Mouse (Mus musculus) adrenal gland, postnatal 25 days (tissue): Measurements from ENCODE around the gene Cyb5r4. TPM values are rescaled to one million over a fixed set of nuclear protein-coding genes. Genes with fewer than 3 reads are reported as not detected.
"Not testable (repeated sequence)": the region's sequence is repeated elsewhere in the genome, so short reads cannot be mapped to it uniquely, and the experiment has no call there.

Experiments
- DNase-seq: peaks from one replicate; pipeline ENCODE4 v3.0.0; 2021; ENCODE audit warnings: mixed read lengths
- long read RNA-seq: library from polyadenylated mRNA; stranded (forward); transcript quantifications from one replicate; pipeline ENCODE4 v2.0.0, GENCODE M21; 2021
- total RNA-seq: library from RNA; stranded (reverse); gene quantifications from 2 replicates; pipeline ENCODE4 v1.2.3, GENCODE M21; 2021

Gene Cyb5r4
- total RNA-seq = 44.0 and 53.1 TPM in 2 replicates
- long read RNA-seq, transcript Cyb5r4-201 (16 exons, 2,644 nt) = major isoform, 147 of 169 reads
- long read RNA-seq, partial matches to known transcripts = 4 of 169 reads
- long read RNA-seq, other reads (novel, unspliced or antisense) = 18 of 169 reads

DNA sequence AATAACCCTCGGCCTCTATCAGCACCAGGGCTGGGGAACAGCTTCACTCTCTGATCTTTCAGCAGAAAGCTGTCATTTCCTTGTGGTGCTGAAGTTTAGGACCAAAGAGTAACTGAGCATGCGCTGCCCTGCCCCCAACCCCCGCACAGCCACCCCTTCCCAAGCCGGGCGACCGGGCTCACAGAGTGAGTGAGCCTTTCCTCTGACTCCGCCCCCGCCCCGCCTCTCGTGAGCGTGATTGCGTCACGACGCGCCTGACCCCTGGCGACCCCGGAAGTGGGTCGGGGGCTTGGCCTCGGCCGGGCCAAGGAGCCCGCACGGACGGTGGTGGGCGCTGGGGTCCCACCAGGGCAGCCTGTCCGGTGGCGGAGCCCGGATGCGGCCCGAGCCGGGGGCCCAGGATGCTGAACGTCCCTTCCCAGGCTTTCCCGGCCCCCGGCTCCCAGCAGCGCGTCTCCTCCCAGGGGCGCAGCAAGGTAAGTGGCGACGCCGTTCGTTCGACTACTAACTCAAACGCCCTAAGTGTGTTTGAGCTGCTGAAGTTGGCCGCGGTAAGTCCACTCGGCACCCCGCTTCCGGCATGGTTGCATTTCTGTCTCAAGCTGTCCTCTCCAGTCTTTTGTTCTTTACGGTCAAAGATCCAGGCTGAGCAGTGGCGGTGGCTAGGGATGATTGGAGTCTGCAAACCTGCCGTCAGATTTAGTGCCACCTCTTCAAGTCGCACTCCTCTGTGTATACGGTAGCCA is at the start of gene Cyb5r4:
Gene Cyb5r4, plus strand, starts transcription at position 237 of the 746 bp plus-strand sequence.
- DNase-seq = peak; percentile 98

DNA sequence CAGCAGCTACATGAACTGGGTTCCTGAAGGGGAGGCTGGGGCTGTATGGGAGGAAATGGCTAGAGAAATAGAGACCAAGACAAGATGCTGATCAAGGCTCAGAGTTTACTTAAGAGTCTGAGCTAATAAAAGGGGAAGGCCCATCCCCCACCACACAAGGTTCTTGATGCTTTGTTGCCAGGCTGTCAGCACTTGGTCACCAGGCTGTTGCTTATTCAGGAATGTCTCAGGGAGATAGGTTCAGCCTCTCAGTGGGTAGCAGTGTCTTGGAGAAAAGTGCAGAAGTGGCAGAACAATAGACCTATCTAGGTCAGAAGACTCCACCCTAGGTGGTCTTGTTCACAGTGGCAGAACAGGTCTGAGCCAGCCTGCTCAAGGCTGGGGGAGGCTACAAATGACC is 49.3 kb upstream of the Cyb5r4 start:
- DNase-seq = not testable (repeated sequence)

DNA sequence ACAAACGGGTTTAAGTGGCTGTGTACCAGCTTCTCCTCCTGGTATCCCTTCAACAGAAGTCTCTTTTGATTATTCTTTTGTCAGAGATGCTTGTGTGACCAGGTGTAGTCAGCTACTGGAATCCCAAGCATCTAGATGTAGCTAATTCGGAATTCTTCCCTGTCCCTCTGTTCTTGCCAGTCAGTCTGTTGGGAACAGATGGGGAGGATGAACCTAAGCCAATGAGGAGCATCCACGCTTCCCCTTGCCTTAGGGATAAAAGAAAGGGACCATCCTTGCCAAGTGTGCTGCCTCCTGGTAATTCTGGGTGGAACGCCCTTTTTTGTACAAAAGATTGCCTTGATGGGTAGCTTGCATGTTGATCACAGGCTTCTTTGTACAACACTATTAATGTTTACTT is 48.3 kb upstream of the Cyb5r4 start:
- no peak for DNase-seq

DNA sequence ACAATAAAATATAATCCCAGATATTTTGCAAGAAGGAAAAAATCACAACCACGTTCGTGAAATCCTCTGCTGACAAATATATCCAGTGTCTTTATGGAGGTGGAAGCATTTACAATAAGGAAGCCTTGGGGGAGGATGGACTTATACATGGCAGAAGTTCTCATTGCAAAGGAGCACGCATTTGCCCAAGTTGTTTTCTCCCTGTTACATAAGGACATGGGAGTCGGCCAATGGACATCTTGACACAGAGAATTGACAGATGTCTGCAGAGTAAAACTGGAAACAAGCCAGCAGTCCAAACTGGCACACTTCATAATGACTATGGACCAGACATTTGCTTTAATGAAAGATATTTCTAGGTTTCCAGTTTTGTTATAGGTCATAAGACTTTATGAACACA is 44.9 kb upstream of the Cyb5r4 start:
- DNase-seq = no peak

DNA sequence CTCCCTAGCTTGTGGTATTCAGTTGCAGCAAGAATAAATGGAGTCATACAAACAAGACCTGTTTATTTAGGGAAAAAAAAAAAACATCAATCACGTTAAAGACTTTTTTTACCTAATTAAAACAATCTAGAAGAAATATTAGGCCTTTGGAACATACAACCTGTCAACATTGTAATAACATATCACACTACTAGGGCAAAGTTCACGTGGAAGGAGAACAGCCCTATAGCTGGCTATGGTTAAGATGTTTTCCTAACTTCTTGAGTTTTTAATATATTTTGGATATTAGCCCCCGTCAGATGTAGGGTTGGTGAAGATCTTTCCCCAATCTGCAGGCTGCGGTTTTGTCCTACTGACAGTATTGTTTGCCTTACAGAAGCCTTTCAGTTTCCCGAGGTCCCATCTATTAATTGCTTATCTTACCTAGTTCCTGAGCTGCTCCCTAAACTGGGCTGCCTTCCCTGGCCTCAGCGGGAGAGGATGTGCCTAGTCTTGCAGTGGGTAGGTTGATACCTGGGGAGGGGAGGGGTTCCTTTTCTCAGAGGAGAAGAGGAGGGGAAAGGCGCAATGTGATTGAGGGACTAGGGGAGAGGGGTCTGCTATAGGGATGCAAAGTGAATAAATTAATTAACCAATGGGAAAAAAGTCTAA is 43.4 kb upstream of the Cyb5r4 start:
- DNase-seq = no peak

DNA sequence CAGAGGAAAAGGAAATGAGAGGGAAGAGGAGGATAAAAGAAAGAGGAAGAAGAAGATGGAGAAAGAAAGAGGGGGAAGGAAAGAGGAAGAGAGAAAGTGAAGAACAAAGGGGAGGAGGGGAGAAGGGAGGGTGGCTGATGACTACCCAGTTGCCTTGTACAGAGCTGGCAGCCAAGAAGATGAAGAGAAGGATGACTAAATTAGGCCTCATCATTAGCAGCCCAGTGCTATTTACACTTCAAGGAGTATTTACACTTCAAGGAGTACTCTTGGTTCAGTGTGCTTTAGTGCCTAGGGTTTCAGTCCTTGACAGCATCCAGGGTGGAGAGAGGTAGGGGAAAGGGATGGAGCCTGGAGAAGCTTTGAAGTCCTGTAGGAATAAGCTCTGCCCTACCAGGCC is 41.8 kb upstream of the Cyb5r4 start:
- DNase-seq = no peak

DNA sequence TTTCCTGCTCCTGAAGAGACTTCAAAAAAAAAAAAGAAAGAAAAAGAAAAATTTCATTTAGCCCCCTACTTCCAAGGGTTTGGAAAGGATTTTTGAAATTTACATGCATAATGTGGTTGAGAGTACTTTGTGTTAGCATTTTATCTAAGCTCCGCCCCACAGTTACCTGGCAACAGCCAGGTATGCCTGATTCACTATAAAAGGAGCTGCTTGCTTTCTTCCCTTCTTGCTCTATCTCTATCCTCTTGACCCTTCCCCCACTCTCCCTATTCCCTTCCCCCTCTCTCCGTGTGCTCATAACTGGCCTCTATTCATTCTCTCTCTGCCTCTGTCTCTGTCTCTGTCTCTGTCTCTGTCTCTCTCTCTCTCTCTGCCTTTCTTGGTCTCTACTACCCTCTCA is 40.9 kb upstream of the Cyb5r4 start:
- no peak for DNase-seq

DNA sequence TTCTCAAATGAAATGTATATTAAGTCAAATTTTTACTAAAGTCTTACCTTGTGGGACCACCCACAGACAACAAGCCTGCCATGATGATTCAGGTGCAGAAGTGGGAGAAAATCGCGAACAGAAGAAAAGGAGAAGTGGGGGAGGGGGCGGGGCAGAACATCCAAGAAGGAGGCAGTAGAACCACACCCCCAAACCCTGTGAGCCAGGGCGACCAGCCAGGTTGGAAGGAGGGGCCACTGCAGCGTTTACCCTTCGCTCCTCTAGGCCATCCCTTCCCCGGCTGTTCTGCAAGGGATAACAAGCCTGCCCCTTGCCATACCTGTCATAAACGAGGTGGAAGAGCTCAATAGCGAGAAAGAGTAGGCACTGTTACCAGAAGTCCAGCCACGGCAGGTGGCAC is 40.3 kb upstream of the Cyb5r4 start:
- DNase-seq = no peak

DNA sequence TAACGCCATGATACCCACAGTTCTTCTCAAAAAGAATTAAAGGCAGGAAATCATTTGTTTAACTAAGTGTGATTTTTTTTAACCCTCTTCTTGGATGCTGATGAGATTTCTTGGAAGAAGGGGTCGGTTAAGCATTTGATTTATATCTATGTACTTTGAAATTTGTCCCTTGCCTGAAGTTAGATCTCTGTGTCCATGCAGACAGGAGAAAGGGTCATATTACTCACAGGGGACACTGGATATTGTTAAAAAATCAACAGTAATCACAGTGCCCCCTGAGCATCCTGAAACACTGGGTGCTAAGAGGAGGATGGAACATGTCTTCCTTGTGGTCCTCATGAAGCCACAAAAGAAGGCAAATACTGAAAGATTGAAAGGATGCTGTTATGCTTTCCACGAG is 37.2 kb upstream of the Cyb5r4 start:
- no peak for DNase-seq

DNA sequence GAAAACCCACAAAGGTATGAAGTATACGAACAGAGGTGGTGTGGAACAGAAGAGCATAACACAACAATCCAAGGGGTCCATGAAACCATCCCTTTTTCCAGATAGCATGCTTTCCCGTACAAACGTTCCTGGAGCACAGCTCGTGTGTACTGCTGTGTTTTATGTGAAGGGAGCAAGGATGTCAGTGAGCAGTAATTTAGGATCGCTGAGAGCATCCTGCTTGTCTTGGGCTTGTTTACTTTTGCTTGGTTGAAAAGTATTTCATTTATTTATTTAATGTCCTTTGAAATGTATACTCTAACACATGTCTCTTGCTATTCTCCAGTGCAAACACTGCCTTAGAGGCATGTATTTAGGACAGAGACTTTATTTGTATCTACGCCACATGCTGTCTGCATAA is 36.7 kb upstream of the Cyb5r4 start:
- no peak for DNase-seq

DNA sequence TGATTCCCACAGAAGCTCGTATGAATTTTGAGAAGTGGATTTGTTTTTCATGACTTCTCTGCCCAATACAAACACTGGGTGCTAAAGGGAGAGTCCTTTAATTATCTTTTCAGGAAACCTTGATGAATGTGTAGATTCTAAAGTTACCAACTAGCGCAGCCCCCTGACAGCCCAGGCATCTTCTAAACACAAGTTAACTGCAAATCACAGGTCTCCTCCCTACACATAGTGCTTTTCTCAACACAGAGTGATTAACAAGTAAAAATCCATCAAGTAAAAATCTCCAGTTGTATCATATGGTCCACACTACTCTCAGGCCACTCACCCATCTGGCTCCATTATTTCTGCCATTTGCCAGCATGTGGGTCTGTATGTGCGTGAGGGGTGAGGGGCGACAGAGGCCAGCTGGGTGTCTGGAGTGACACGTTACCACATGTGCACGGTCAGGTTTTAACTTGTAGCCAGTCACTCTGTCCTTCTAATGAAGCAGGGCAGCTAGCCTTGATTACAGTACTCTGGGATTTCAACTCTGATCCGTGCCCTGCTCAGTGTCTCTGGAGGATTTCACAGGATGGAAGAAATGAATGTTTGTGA is 35.0 kb upstream of the Cyb5r4 start:
- no peak for DNase-seq

DNA sequence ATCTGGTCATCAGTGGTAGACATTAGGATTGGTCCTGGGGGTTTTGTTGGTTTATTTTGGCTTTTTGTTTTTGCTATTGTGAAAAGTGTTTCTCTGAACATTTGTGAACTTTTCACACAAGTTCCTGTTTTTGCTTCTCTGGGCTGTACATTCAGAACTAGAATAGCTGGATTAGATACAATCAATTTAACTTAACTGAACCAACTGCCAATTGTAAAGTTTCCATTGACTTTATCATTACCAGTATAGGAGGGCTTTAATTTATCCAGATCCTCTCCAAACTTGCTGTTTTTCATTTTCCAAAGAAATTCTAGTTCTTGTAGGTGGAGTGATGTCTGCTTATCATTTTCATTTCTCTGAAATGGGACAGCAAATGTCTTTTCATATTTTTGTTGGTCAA is 32.0 kb upstream of the Cyb5r4 start:
- no peak for DNase-seq

DNA sequence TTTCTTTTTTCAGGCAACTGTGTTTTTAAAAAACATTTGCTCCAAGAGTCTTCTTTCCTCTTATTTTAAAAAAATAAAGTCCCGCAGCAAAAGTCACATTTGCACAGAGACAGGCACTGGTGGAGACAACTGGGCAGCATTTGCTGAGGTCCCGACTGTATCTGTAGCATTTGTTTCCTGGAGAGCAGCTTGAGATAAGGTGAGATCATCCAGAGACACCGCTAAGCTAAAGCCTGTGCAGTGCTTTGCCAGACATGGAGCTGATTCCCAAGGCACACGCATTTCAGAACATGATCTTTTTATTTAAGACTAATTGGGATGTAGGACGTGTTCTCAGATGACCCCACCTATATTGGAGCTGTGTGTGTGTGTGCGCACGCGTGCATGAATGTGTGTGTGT is 30.1 kb upstream of the Cyb5r4 start:
- DNase-seq = no peak

DNA sequence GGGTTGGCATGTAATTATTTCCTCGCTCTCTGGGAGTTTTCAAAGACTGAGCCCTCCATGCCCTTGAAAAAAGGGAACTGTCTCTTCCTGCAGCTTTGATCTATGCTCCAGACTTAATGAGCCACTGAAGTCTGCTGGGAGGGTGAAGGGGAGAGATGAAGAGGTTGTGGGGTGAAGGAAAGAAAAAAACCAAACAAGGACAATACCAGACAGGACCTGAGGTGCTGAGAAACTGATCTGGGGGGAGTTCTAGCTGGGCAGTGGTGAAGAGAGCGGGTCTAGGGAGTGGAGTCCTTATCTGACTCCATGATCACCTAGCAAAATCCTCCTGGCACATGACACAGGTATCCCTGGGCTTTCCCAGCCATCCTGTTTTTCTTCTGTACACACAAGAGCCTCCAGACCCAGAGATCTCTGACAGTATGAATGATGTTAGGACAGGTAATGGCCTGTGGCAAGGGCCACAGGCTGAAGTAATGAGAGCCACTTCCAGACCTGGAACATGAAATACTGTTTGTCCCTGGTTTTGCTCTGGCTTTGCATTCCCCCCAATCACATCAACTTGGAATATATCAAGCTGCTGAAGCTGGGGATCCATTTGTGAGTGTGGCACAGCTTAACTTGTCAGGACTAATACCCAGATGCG is 24.6 kb upstream of the Cyb5r4 start:
- no peak for DNase-seq

DNA sequence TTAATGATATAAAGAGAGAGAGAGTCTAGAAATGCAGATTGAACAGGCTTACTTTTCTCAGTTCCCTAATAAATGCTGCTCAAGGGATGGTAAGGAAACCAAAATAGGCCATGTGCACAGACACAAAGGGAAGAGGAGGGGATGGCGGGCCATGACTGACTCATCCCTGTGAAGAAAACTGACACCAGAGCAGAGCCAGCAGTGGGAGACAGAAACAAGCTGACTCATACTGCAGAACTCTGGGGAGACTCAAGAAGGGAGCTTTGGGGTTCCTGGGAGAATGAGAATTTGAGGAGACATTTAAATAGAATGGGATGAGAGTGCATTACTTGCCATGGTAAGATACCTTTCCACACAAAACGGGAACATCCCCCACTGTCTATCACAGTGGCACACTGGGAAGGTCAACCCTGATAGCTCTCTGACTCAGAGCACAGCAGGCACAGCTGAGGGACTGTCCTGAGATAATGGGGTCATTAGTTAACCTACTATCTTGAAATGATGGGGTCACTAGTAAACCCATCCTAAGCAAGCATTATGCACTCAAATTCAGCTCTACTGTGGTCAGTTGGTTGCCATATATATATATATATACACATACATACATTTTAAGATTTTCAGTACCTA is 21.7 kb upstream of the Cyb5r4 start:
- peak; percentile 31 for DNase-seq

DNA sequence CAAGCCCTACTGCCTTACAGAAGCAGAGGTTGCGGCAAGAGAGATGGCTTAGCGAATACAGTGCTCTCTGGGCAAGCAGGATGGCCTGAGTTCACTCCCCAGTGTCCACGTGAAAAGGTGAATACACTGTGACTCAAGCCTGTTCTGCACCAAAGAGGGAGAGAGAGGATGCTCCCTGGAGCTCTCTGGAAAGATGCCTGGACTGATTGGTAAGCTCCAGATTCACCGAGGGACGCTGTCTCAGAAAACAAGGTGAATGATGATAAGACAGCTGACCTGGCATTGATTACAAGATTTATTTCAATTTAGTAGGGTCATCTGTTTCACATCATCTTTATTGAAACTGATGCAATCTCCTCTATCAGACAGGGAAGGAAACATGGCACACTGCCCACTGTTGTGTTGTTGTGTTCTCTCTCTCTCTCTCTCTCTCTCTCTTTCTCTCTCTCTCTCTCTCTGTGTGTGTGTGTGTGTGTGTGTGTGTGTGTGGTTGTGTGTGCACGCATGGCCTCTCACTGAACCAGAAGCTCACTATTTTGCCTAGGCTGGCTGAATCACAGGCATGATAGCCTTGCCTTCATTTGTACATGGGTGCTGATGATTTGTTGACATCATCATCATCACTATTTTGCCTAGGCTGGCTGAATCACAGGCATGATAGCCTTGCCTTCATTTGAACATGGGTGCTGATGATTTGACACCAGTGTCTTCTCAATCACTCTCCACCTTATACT is 16.9 kb upstream of the Cyb5r4 start:
- no peak for DNase-seq

DNA sequence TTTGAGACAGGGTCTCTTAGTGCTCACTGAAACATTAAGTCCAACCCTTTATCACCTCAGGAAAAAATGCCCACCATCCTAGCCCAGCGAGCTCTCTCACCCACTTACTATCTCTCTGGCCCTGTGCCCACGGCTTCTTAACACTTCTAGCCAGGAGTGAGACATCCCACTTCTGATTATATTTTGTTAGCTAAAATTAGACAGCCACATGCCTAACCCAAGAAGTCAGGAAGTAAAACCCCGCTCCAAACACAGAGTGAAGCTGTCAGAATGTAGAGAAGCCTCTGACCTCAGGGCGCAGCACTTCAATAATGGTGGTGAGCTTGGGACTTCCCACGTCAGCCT is 16.4 kb upstream of the Cyb5r4 start:
- DNase-seq = no peak

DNA sequence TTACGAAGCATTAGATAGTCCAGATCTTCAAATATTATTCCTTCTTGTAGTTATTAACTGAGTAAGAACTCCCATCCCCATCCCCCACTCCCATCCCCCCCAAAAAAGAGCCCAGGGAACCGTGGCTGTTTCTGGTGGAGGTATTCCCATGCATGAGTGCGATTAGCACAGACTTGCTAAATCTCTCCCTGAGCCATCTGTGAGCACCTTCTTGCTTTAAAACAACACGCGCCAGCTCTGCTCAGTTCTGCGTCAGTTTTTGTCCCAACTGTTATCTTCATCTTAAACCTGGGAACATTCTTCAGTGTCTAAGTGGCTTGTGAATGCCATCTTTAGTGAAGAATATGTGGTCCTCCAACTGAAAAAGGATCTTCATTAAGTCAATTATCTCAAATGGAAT is 13.3 kb upstream of the Cyb5r4 start:
- DNase-seq = no peak

DNA sequence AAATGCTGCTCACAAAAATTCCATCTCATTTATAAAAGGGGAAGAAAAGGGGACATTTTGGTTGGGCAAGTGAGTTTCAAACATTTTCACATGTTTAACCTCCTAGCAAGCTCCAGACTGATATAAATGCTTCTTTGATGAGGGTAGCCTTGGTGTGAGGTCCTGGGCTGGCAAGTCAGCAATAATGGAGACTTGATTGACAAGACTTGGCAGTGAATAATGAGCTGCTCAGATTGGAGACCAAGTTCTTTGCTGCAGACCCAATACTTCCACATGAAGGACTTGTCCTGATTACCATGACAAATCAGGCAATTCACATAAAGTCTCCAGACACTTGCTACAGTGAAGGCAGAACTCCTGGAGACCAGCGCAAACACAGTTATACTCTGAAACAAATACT is 12.9 kb upstream of the Cyb5r4 start:
- DNase-seq = no peak

DNA sequence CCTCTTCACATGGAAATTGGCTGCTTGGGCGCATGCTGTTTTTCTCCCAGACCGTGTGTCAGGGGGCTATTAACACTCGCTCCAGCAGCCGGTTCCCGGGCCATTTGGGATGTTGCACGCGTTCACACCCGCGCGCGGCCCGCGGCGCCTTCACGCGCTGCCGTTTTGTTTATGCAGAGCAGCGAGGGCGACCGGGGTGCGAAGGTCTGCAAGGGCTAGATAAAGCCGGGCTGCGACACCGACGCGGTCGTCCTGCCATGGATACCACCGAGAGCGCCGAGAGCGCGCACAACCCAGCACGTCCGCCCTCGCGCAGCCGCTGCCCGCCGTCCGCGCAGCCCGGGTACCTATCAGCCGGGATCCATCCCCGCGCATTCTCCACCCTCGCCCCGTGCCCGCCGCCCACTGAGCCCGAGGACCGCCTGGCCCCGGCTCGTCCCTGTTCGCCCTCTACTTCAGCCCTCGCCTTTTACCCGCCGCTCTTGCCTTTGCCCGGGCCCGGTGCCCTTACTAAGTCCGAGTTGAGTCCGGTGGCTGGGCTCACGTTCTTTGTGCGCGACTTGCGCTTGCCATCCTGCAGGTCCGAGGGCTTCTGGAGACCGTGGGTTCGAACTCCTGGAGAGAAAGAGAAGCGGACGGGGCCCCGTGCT is 6.4 kb upstream of the Cyb5r4 start, which contains the start of gene Ripply2:
Gene Ripply2, plus strand, starts transcription at position 250 of the 650 bp plus-strand sequence.
- peak; percentile 35 for DNase-seq

DNA sequence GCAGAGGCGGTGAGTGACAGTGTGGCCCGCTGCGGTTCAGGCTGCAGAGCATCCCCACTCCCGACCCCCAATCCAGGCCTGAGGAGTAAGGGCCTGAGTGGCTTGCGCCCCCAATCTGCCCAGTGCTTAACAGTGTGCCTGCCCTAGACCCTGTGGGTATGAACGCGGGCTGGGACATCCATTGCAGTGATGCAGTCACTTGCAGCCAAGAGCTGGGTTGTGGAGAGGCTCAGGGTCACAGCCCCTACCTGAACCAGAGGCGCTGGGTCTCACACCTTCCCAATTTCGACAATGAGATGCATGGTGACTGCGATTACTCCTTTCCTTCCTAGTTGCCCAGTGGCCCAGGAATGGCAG is 5.9 kb upstream of the Cyb5r4 start:
- DNase-seq = no peak
